Mouse (Mus musculus) adrenal gland (tissue): ENCODE measurements around the gene Gpr19.

Source experiments
- intact Hi-C: fragments of 180-260 bp; cut with DNase I; formaldehyde crosslinking; loops from one replicate; pipeline ENCODE4 v1.15.1; 2025

The Gpr19 gene

GRCm38 (mm10) chr6:134924262-134924661, 25.9 kb upstream of the Gpr19 start:
- intact Hi-C loops, result no loop called here

- intact Hi-C loops, result no loop called here
Observed at GRCm38 (mm10) chr6:134923670-134924069, 25.3 kb upstream of the Gpr19 start.

GRCm38 (mm10) chr6:134922511-134923195, 24.3 kb upstream of the Gpr19 start:
- intact Hi-C loops, result no loop called here

GRCm38 (mm10) chr6:134921695-134922510, 23.5 kb upstream of the Gpr19 start:
- intact Hi-C loops, result loop anchor here (2.0 kb wide), 1 partner anchor 23 kb away; the partner anchor contains the start of gene Gpr19

- intact Hi-C loops, result loop anchor here (2.0 kb wide), 1 partner anchor 22 kb away; the partner anchor contains the start of gene Gpr19
Observed at GRCm38 (mm10) chr6:134921014-134921694, 22.8 kb upstream of the Gpr19 start.

GRCm38 (mm10) chr6:134920190-134921013, 22.0 kb upstream of the Gpr19 start, which contains the start of gene Cdkn1b:
Cdkn1b (plus strand) TSS chr6:134920401.
- intact Hi-C loops, result loop anchor here (2.0 kb wide), 1 partner anchor 22 kb away; the partner anchor contains the start of gene Gpr19

DNA sequence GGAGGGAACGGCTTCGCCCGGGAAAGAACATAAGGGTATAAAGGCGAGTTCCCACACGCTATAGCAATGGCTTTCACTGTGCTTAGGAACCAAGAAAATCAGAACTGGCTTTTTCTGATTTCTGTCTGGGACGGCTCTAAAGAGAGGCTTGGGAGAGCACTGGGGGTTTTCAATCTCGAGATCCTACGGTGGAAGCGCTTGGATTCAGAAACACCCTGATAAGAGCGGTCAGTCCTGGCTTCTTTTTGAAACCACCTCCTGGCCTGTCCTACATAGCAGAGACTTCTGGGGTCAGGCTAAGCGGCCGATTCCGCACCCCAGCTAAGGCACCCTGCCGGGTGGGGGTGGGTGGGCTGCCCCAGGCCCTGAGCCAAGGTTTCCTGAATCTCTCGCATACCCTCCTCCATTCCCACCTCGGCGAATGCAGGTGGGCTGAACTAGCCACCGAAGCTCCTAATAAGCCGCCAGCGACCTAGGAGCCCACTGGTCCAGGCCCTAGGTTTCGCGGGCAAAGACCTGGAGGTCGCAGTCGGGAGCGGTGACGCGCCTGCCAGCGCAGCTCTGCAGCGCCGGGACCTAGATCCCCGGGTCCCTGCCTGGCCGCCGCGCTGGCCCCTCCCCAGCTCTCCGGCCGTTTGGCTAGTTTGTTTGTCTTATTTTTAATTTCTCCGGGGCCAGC, 21.3 kb upstream of the Gpr19 start:
- intact Hi-C loops, result loop anchor here (2.0 kb wide), 1 partner anchor 21 kb away; the partner anchor contains the start of gene Gpr19

GRCm38 (mm10) chr6:134918769-134919168, 20.4 kb upstream of the Gpr19 start:
- intact Hi-C loops, result no loop called here

DNA sequence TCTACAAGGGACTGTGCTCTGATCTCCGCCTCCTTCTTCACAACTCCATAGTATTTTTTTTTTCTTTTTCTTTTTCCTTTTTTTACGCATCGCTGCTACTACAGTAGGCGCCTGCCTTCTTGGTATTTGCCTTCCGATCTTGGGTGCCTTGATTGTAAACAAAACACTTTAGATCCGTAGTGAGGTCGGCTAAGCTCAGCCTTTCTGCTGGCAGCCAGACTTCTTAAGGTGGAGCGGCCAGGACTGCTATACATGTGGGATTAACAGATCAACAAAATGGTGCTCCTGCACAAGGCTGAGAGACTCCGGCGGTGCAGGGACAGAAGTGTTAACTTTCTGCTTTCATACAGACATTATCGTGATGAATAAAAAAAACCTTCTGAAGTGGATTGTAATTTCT, 18.7 kb upstream of the Gpr19 start:
- intact Hi-C loops, result no loop called here

DNA sequence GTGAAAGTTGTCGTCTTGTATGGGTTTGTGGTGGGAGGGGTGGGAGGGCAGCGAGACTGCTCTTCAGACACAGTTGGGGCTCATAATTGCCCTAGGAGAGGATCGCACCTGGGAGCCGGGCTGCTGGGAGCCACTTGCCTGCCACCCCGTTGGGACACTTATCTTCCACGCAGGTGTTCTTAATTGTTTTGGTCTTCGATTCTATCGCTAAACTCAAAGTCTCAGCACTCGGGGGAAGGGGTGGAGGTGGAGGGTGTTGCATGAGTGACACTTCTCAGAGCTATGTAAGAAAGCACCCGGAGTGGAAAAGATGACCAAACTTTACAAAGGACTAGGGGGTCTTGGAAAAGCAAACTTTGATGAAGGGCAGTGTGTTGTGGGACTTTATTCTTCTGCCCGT, 18.3 kb upstream of the Gpr19 start:
- intact Hi-C loops, result no loop called here

GRCm38 (mm10) chr6:134914523-134914922, 16.1 kb upstream of the Gpr19 start:
- intact Hi-C loops, result no loop called here

GRCm38 (mm10) chr6:134905811-134906210, 7.4 kb upstream of the Gpr19 start:
- intact Hi-C loops, result no loop called here

DNA sequence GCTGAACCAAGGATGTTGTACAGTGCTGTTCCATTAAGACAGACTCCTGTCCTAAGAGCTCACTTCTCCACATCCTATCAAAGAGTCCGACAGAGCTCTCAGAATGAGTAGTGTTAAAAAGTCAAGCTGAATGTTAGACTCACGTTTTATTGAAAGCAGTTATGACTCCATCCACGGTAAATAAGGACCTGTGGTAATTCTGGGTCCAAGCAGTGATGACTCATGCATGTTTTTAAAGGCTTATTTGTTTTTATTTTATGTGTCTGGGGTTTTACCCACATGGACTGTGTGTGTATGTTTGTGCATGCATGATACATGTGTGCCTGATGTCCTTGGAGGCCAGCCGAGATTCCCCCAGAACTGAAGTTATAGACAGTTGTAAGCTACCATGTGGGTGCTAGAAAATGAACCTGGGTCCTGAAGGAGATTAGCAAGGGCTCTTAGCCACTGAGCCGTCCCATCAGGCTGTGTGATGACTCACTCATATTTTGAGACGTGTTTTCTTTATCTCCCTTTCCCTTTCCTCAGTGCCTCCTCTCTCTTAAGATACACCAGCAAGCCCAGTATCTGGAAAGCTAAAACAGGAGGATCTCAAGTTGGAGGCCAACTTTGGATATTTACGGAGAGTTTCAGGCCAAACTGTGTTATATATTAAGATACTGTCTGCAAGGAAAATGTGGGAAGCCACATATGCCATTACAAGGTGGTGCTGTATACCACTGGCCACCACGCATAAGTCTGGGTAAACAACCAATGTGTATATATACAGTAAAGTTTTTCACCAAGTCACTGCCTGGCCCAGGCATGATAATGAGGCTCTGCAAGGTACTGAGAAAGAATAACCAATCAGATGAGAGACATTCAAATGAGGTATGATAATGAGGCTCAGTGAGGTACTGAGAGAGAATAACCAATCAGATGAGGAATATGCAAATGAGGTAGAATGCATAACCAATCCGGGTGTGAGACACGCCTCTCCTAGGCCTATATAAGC, 5.8 kb upstream of the Gpr19 start:
- intact Hi-C loops, result no loop called here

DNA sequence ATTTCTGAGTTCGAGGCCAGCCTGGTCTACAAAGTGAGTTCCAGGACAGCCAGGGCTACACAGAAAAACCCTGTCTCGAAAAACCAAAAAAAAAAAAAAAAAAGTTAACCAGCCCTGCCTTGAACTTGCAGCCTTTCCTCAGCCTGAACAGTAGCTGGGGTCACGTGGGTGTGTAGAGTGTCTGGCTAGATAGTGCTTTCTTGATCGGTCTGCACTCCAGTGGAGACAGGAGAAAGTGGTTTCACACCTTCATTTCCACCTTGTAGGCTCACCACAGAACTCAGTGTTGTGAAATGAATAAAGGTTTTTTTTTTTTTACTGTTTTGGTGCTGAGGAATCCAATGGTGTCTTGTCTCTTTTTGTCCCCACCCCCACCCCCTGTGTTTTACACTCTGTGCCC, 5.0 kb upstream of the Gpr19 start:
- intact Hi-C loops, result no loop called here

DNA sequence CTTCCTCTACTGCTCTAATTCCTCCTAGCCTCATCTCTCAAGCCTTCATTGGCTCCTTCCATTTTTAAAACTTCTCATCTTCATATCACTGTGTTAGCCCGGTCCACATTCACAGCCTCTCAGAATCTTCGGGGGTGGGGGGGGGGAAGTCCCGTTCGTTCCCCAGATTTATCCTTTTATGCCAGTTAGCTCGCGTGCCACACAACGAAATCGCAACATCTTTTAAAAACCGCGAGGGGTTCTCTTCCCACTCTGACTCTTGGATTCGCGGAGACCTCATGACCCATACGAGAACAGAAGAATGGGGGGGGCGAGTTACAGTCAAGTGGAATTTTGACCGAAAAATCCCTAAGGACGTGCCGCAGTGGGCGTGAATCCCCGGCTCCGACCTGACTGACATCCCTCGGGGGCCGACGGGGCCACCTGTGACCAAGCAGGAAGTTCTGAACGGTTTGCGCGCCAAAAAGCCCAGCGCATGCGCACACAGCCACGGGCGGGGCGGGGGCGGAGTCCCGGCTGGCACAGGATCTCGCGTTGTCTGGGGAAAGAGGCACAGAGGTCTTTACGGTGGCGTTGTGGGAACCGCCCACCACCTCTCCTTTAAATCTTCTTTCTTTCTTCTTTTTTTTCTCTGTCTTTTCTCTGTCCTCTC, 809 bp downstream of the Gpr19 start:
- intact Hi-C loops, result loop anchor here (2.0 kb wide), 1 partner anchor 23 kb away; the partner anchor contains the start of gene Cdkn1b

DNA sequence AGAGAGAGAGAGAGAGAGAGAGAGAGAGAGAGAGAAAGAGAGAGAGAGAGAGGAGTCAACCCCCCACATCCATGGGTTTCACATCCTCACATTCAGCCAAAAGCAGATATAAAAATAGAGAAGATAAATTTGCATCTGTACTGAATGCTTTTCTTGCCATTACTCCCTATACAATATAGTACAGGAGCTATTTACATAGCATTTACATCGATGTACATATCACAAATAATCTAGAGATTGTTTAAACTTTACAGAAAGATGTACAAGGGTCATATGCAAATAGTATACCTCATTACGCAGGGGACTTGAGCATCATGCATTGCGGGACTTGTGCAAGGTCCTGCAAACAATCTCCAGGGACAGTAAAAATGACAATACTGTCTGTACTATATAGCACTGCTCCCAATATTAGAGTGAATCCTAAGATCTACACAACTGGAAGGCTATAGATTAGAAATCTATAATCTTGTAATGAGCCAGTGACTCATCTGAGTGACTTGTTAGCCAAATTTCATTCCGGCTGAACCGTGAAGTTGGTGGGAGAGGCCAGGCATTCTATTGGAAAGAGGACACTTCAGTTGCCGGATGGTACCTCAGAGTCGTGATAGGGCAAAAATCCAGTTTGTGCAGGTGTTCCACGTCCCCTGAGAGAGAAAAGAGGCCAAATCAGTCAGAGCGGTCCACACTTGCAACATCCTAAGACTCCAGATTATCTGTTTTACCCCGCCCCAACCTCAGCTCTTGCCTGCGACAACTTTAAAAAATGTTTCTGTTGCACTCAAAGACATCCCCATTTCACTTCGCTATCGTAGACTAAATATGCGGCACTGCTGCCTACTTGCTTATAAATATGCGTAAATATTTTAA, 1.6 kb downstream of the Gpr19 start:
- intact Hi-C loops, result no loop called here

- intact Hi-C loops, result no loop called here
Observed at GRCm38 (mm10) chr6:134890436-134890835, 7.9 kb downstream of the Gpr19 start.
